Mouse (Mus musculus): Measurements from ENCODE around the gene Sertad3. TPM values are rescaled to one million over a fixed set of nuclear protein-coding genes. Genes with fewer than 3 reads are reported as not detected.
"Not testable (repeated sequence)": the region's sequence is repeated elsewhere in the genome, so short reads cannot be mapped to it uniquely, and the experiment has no call there.

Gene Sertad3
- polyA plus RNA-seq, 1 experiment from 2014 or later: 25.7 TPM

GRCm38 (mm10) chr7:27486770-27487697 is 13.5 kb downstream of the Sertad3 start, which contains the start of gene Sertad1:
TSS of gene Sertad1 (plus strand) at chr7:27486910.
- Histone ChIP-seq H3K9me3 (no peaks in the 10 kb centered on the region), H3K4me1 (replicated peaks) (peaks cover 34% of the 10 kb centered on the region)
- under 1% methylated on average over 77 of the region's 80 CpGs for WGBS

GRCm38 (mm10) chr7:27487740-27488268 is 14.2 kb downstream of the Sertad3 start:
- Histone ChIP-seq H3K4me3 (replicated peaks) (peak overlapping the region; percentile 78), H3K4me2 (replicated peaks) (peak overlapping the region; percentile 71), H3K27me3 (replicated peaks) (no peaks in the 10 kb centered on the region), H3K9ac (peak overlapping the region; percentile 86), H3K27ac (peak overlapping the region; percentile 99), H3K9me3 (no peaks in the 10 kb centered on the region), H3K4me1 (replicated peaks) (peaks cover 36% of the 10 kb centered on the region), H3K36me3 (peaks cover 6% of the 10 kb centered on the region; the same call in 1 of the 2 replicates)
- no peak for ATAC-seq
- 1% methylated on average over 13 of the region's 13 CpGs for WGBS

More at GRCm38 (mm10) chr7:27486770-27487697, 13.5 kb downstream of the Sertad3 start, which contains the start of gene Sertad1:
- Histone ChIP-seq H3K27ac (peak within 1 kb of the TSS; percentile 99), H3K4me3 (replicated peaks) (peak within 1 kb of the TSS; percentile 78), H3K9ac (peak within 1 kb of the TSS; percentile 86), H3K4me2 (replicated peaks) (peak within 1 kb of the TSS; percentile 71), H3K27me3 (replicated peaks) (no peaks in the 10 kb centered on the region), H3K36me3 (peaks cover 6% of the 10 kb centered on the region; the same call in 1 of the 2 replicates)
- peak; percentile 90 for ATAC-seq

GRCm38 (mm10) chr7:27489270-27489869 is 15.8 kb downstream of the Sertad3 start:
- no peak overlapping the region for H3K4me2 ChIP-seq (replicated peaks)
- no peaks in the 10 kb centered on the region for H3K9me3 ChIP-seq
- ATAC-seq: no peak
- no peak overlapping the region for H3K9ac ChIP-seq
- peak overlapping the region; percentile 90 for H3K27ac ChIP-seq
- H3K27me3 ChIP-seq (replicated peaks): no peaks in the 10 kb centered on the region
- peaks cover 6% of the 10 kb centered on the region; the same call in 1 of the 2 replicates for H3K36me3 ChIP-seq
- WGBS: 91% methylated on average over 25 of the region's 25 CpGs
- peaks cover 40% of the 10 kb centered on the region for H3K4me1 ChIP-seq (replicated peaks)
- no peak overlapping the region for H3K4me3 ChIP-seq (replicated peaks)

- Histone ChIP-seq H3K4me3 (replicated peaks) (peak overlapping the region; percentile 36), H3K27ac (peak overlapping the region; percentile 90), H3K9me3 (no peaks in the 10 kb centered on the region), H3K4me1 (replicated peaks) (peaks cover 40% of the 10 kb centered on the region), H3K4me2 (replicated peaks) (peak overlapping the region; percentile 65), H3K9ac (peak overlapping the region; percentile 42), H3K36me3 (peaks cover 6% of the 10 kb centered on the region; the same call in 1 of the 2 replicates), H3K27me3 (replicated peaks) (no peaks in the 10 kb centered on the region)
- no peak for ATAC-seq
- 20% methylated on average over 4 of the region's 4 CpGs for WGBS
These were observed 16.6 kb downstream of the Sertad3 start for GRCm38 (mm10) chr7:27490227-27490542.

GRCm38 (mm10) chr7:27490543-27491329 is 17.2 kb downstream of the Sertad3 start:
- H3K27ac ChIP-seq: peak overlapping the region; percentile 90
- no peaks in the 10 kb centered on the region for H3K27me3 ChIP-seq (replicated peaks)
- H3K4me2 ChIP-seq (replicated peaks): peak overlapping the region; percentile 65
- H3K9me3 ChIP-seq: no peaks in the 10 kb centered on the region
- under 1% methylated on average over 33 of the region's 33 CpGs for WGBS
- peak overlapping the region; percentile 36 for H3K4me3 ChIP-seq (replicated peaks)
- peaks cover 6% of the 10 kb centered on the region; the same call in 1 of the 2 replicates for H3K36me3 ChIP-seq
- H3K9ac ChIP-seq: peak overlapping the region; percentile 42
- peak; percentile 86 for ATAC-seq
- H3K4me1 ChIP-seq (replicated peaks): peaks cover 37% of the 10 kb centered on the region

- H3K4me1 ChIP-seq (replicated peaks): peaks cover 36% of the 10 kb centered on the region
- H3K36me3 ChIP-seq: peaks cover 6% of the 10 kb centered on the region; the same call in 1 of the 2 replicates
- WGBS: 55% methylated on average over 7 of the region's 7 CpGs
- no peak overlapping the region for H3K4me3 ChIP-seq (replicated peaks)
- H3K4me2 ChIP-seq (replicated peaks): no peak overlapping the region
- no peak for ATAC-seq
- 0 out of 2 replicates have a peak overlapping the region, but pooled peaks have one; percentile 21 for H3K9ac ChIP-seq
- peak overlapping the region; percentile 90 for H3K27ac ChIP-seq
- H3K9me3 ChIP-seq: no peaks in the 10 kb centered on the region
- H3K27me3 ChIP-seq (replicated peaks): no peaks in the 10 kb centered on the region
These were observed 18.3 kb downstream of the Sertad3 start for GRCm38 (mm10) chr7:27491856-27492255.

GRCm38 (mm10) chr7:27493022-27493421 is 19.5 kb downstream of the Sertad3 start:
- Histone ChIP-seq H3K9ac (no peak overlapping the region), H3K9me3 (no peaks in the 10 kb centered on the region), H3K4me1 (replicated peaks) (peaks cover 34% of the 10 kb centered on the region), H3K36me3 (peaks cover 6% of the 10 kb centered on the region; the same call in 1 of the 2 replicates), H3K4me3 (replicated peaks) (no peak overlapping the region), H3K27ac (no peak overlapping the region), H3K4me2 (replicated peaks) (no peak overlapping the region), H3K27me3 (replicated peaks) (no peaks in the 10 kb centered on the region)
- ATAC-seq: no peak
- WGBS: 61% methylated on average over 3 of the region's 3 CpGs

GRCm38 (mm10) chr7:27493450-27493849 is 19.9 kb downstream of the Sertad3 start:
- WGBS: 69% methylated on average over 5 of the region's 5 CpGs
- Histone ChIP-seq H3K4me1 (replicated peaks) (peaks cover 30% of the 10 kb centered on the region), H3K36me3 (peaks cover 6% of the 10 kb centered on the region; the same call in 1 of the 2 replicates), H3K27me3 (replicated peaks) (no peaks in the 10 kb centered on the region), H3K4me2 (replicated peaks) (no peak overlapping the region), H3K4me3 (replicated peaks) (no peak overlapping the region), H3K9me3 (no peaks in the 10 kb centered on the region), H3K9ac (no peak overlapping the region), H3K27ac (no peak overlapping the region)
- no peak for ATAC-seq

GRCm38 (mm10) chr7:27494659-27495367 is 21.2 kb downstream of the Sertad3 start:
- not testable (repeated sequence) for H3K4me2 ChIP-seq (replicated peaks); H3K4me3 ChIP-seq (replicated peaks); H3K27ac ChIP-seq; ATAC-seq; H3K36me3 ChIP-seq; H3K9ac ChIP-seq; H3K9me3 ChIP-seq; H3K27me3 ChIP-seq (replicated peaks)
- peaks cover 21% of the 10 kb centered on the region for H3K4me1 ChIP-seq (replicated peaks)
- WGBS: 87% methylated on average over 9 of the region's 9 CpGs

- no peak within 1 kb of the TSS for H3K4me3 ChIP-seq (replicated peaks)
- no peak for ATAC-seq
- no peaks in the 10 kb centered on the region for H3K9me3 ChIP-seq
- no peaks in the 10 kb centered on the region for H3K36me3 ChIP-seq
- no peak within 1 kb of the TSS for H3K9ac ChIP-seq
- no peak within 1 kb of the TSS for H3K27ac ChIP-seq
- no peak within 1 kb of the TSS for H3K4me2 ChIP-seq (replicated peaks)
- H3K27me3 ChIP-seq (replicated peaks): no peaks in the 10 kb centered on the region
- whole genome bisulfite sequencing: 45% methylated on average over 3 of the region's 3 CpGs
- 0 out of 2 replicates have a peak, but pooled peaks cover 3% of the 10 kb centered on the region for H3K4me1 ChIP-seq (replicated peaks)
These were observed 25.5 kb downstream of the Sertad3 start, which contains the start of gene Prx for GRCm38 (mm10) chr7:27499036-27499435. TSS of gene Prx (plus strand) at chr7:27499324.

GRCm38 (mm10) chr7:27501620-27502019 is 28.1 kb downstream of the Sertad3 start:
- no peak overlapping the region for H3K9ac ChIP-seq
- H3K36me3 ChIP-seq: no peaks in the 10 kb centered on the region
- ATAC-seq: no peak
- no peaks in the 10 kb centered on the region for H3K27me3 ChIP-seq (replicated peaks)
- H3K27ac ChIP-seq: no peak overlapping the region; the same call in 1 of the 2 replicates
- peaks cover 4% of the 10 kb centered on the region for H3K4me1 ChIP-seq (replicated peaks)
- H3K4me2 ChIP-seq (replicated peaks): no peak overlapping the region
- H3K9me3 ChIP-seq: no peaks in the 10 kb centered on the region
- H3K4me3 ChIP-seq (replicated peaks): no peak overlapping the region
- 49% methylated on average over 4 of the region's 4 CpGs for WGBS
